Mouse (Mus musculus): ENCODE measurements around the gene Rad23a. TPM values are rescaled to one million over a fixed set of nuclear protein-coding genes. Genes with fewer than 3 reads are reported as not detected.

Rad23a gene
- total RNA-seq, 2 experiments from 2014 or later, result 90.9 to 91.8 TPM

- no peak for DNase-seq
These were observed 53.5 kb downstream of the Rad23a start for GRCm38 (mm10) chr8:84786801-84787467.

GRCm38 (mm10) chr8:84785756-84786677, 54.4 kb downstream of the Rad23a start:
- peak; percentile 83 for DNase-seq

DNA sequence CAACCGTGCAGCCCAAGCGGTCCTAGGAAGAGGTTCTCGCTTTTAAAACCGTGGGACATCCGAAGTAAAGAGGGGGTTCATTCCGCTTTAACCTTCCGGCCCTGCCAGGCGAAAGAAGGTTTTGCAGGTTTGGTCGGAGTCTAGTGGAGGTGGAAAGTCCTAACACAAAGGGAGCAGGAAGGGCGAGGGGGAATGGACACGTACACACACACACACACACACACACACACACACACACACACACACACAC, 55.0 kb downstream of the Rad23a start:
- no peak for DNase-seq

DNA sequence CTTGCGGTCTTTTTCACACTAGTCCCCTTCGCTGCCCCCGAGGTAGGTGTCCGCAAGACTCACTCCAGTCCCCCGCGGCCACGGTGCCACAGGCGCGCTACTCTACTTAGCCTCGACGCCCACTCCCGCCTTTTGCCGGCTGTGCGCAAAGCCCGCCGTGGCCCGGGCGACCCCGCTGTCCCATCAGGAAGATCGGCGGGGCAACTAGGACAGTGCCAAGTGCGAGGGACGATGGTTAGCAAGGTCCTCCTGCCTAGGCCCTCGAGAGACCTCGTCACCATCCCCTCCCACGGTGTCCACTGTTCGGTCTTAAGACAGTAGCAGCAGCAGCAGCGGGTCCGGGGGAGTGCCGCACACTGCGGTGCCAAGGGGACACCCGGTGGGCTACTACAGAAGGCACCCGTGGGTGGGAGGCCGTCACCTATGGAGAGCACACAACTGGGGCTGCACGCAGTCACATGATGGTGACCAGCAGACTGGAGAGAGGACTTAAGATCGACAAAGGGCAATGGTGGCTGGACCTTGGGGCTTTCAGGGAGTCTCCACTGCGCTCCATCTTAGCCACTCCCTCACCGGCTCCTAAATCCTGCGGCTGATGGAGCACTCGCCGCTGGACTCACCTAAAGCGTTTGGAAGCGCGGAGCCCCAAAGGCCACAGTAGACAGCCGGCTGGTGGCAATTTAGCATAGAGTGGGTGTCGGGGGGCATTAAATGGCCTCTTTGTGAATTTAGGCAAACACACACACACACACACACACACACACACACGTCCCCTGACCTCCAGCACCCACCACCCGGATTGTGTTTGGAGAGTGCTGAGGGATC, 55.6 kb downstream of the Rad23a start:
- no peak for DNase-seq

Small RNA genes lying within 50 kb of the gene (microRNA-seq; reads per million reads assigned to microRNA genes)
- gene Mir7069, result 3.5 to 7.6 reads per million in 2 experiments

Other genes starting within 250 kb of the Rad23a start
- gene Ier2, start 177.8 kb downstream of the Rad23a start, total RNA-seq (2021), result 10 to 100 TPM; 33.3 to 35.5 TPM
- gene Trmt1, start 154.4 kb downstream of the Rad23a start, total RNA-seq (2021), result 10 to 100 TPM; 47.4 to 48.8 TPM
- 10 to 100 TPM; 65.0 to 68.7 TPM for gene Nacc1, start 152.8 kb downstream of the Rad23a start, total RNA-seq (2021)
- gene Lyl1, start 139.2 kb downstream of the Rad23a start, total RNA-seq (2021), result 10 to 100 TPM in 1 of 2 experiments, 1 to 10 TPM in 1; 9.6 to 10.6 TPM
- gene G430095P16Rik, start 117.7 kb downstream of the Rad23a start, total RNA-seq (2021), result 1 to 10 TPM; 1.1 to 1.3 TPM
- 100 to 1,000 TPM; 189 to 211 TPM for gene Nfix, start 40.3 kb downstream of the Rad23a start, total RNA-seq (2021)
- 1 to 10 TPM; 3.4 to 3.6 TPM for gene Dand5, start 17.8 kb downstream of the Rad23a start, total RNA-seq (2021)
- 10 to 100 TPM; 24.2 to 26.2 TPM for gene Gadd45gip1, start 9.1 kb downstream of the Rad23a start, total RNA-seq (2021)
- 100 to 1,000 TPM; 320 to 358 TPM for gene Calr, start 6.3 kb upstream of the Rad23a start, total RNA-seq (2021)
- 10 to 100 TPM; 36.3 to 37.0 TPM for gene Farsa, start 16.3 kb upstream of the Rad23a start, total RNA-seq (2021)
- 10 to 100 TPM; 10.5 to 12.7 TPM for gene Syce2, start 31.4 kb upstream of the Rad23a start, total RNA-seq (2021)
- gene Gcdh, start 53.3 kb upstream of the Rad23a start, total RNA-seq (2021), result 10 to 100 TPM; 29.7 to 33.0 TPM
- gene Klf1, start 61.3 kb upstream of the Rad23a start, total RNA-seq (2021), result under 1 TPM in 1 of 2 experiments, not detected in 1; 0.23 TPM
- 1 to 10 TPM; 6.0 to 7.1 TPM for gene Dnase2a, start 67.9 kb upstream of the Rad23a start, total RNA-seq (2021)
- under 1 TPM; 0.09 to 0.24 TPM for gene Mast1, start 96.7 kb upstream of the Rad23a start, total RNA-seq (2021)
- gene Rtbdn, start 106.3 kb upstream of the Rad23a start, total RNA-seq (2021), result not detected
- 1 to 10 TPM in 1 of 2 experiments, not detected in 1; 1.5 TPM for gene Gm49661, start 128.8 kb upstream of the Rad23a start, total RNA-seq (2021)
- gene Prdx2, start 128.9 kb upstream of the Rad23a start, total RNA-seq (2021), result 100 to 1,000 TPM; 678 to 716 TPM
- 10 to 100 TPM; 61.8 to 69.1 TPM for gene Rnaseh2a, start 129.1 kb upstream of the Rad23a start, total RNA-seq (2021)
- 10 to 100 TPM; 12.3 to 12.4 TPM for gene Junb, start 138.1 kb upstream of the Rad23a start, total RNA-seq (2021)
- 1 to 10 TPM; 2.2 to 2.6 TPM for gene Hook2, start 149.9 kb upstream of the Rad23a start, total RNA-seq (2021)
- gene Best2, start 173.9 kb upstream of the Rad23a start, total RNA-seq (2021), result not detected
- gene Asna1, start 184.6 kb upstream of the Rad23a start, total RNA-seq (2021), result 10 to 100 TPM; 82.3 to 85.2 TPM
- 100 to 1,000 TPM; 132 to 133 TPM for gene Trir, start 186.2 kb upstream of the Rad23a start, total RNA-seq (2021)
- gene Tnpo2, start 196.2 kb upstream of the Rad23a start, total RNA-seq (2021), result 10 to 100 TPM; 36.4 to 41.0 TPM
- 10 to 100 TPM; 14.1 to 15.1 TPM for gene Fbxw9, start 219.4 kb upstream of the Rad23a start, total RNA-seq (2021)
- gene Gm5741, start 227.3 kb upstream of the Rad23a start, total RNA-seq (2021), result not detected
- 10 to 100 TPM; 40.0 to 40.5 TPM for gene Dhps, start 231.1 kb upstream of the Rad23a start, total RNA-seq (2021)
- 10 to 100 TPM; 52.4 to 61.0 TPM for gene Wdr83os, start 240.1 kb upstream of the Rad23a start, total RNA-seq (2021)
- gene Wdr83, start 240.6 kb upstream of the Rad23a start, total RNA-seq (2021), result 10 to 100 TPM; 22.7 to 28.9 TPM
- gene Man2b1, start 242.6 kb upstream of the Rad23a start, total RNA-seq (2021), result 10 to 100 TPM; 26.5 to 29.9 TPM

Measured in heart, postnatal 4 days (tissue).